Comparison of ENCODE assay signal across 8 mouse cellular contexts in the genomic region with DNA sequence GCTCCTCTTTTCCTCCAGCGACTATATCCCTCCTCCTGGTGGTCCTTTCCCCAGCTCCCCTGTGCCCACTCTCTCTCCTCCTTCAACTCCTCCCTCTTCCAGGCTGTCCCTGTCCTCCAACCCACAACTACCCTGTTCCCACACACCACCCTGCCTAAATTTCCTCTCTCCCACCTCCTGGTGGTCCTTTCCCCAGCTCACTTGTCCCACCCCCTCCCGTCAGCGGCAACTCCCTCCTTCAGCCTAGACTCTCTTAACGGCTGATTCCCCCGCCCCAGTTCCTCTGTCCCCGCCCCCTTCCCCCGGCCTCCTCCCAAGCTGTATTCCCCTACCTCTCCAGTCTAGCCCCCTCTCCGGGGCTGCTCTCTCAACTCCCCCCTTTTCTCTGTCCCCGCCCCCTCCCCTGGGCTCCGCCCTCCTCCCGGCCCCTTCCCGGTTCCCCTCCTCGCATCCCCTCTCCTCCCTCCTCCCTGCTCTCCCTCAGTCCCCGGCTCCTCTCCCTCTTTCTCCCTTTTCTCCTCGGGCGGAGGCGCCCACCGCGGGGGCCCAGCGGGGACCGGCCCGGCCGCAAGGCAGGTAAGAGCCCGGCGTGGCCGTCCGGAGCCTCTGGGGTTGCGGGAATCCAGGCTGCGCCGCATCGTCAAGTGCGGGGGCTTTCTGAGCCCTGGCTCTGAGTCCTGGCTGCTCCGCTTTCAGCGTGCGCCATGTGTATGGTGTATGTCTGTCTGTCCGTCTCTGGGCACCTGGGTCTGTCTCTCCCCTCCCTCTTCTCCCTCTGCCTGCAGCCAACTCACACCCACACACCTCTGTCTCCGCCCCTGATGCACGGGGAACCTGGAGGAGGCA. TPM values are rescaled to one million over a fixed set of nuclear protein-coding genes. Genes with fewer than 3 reads are reported as not detected.
DNase-seq lines count a peak whose midpoint lies in the region; ATAC-seq and TF ChIP-seq lines count a peak whose summit lies in the region.

No protein-coding gene starts in this region.

- no peaks in the 10 kb centered on the region for H3K9me3 ChIP-seq in forebrain, embryonic 16.5 days (ENCODE audit: control insufficient read depth, low read length)
- no peaks in the 10 kb centered on the region for H3K9me3 ChIP-seq in midbrain, embryonic 13.5 days

- no peak for DNase-seq in lung, adult 2 months
- DNase-seq in lung, adult 18-20 months, result no peak
- peak; percentile 71 for DNase-seq in cerebellum, adult 8-10 months
- DNase-seq in left cerebral cortex, adult 2 months (ENCODE audit: extremely low spot score in 1 of 2, low spot score in 2 of 2), result peak; percentile 54 to 64
- peak; percentile 42 for DNase-seq in testis, postnatal 14 days (ENCODE audit: low spot score)
- no peak for DNase-seq in frontal cortex, postnatal 25 days (ENCODE audit: low spot score in 2 of 2)

- 4% methylated on average over 35 of the region's 38 CpGs for WGBS in lung, adult 2 months
- WGBS in forebrain, embryonic 16.5 days, result 1% methylated on average over 36 of the region's 38 CpGs
- 1% methylated on average over 32 of the region's 38 CpGs for WGBS in midbrain, embryonic 13.5 days

- H3K9ac ChIP-seq in forebrain, embryonic 16.5 days (replicated peaks; ENCODE audit: low read depth, low read length), result peak overlapping the region; percentile 80
- H3K9ac ChIP-seq in midbrain, embryonic 13.5 days (replicated peaks), result peak overlapping the region; percentile 83

- peak; percentile 80 for ATAC-seq in forebrain, embryonic 16.5 days
- peak; percentile 81 for ATAC-seq in midbrain, embryonic 13.5 days

- H3K4me3 ChIP-seq in lung, adult 2 months (replicated peaks; ENCODE audit: extremely low read depth, low read depth, low read length), result peak overlapping the region; percentile 16
- peak overlapping the region; percentile 67 for H3K4me3 ChIP-seq in forebrain, embryonic 16.5 days (replicated peaks; ENCODE audit: low read length)
- H3K4me3 ChIP-seq in left cerebral cortex, adult 2 months, result peak overlapping the region; percentile 82
- H3K4me3 ChIP-seq in midbrain, embryonic 13.5 days (replicated peaks), result peak overlapping the region; percentile 62

- no peaks in the 10 kb centered on the region for H3K27me3 ChIP-seq in forebrain, embryonic 16.5 days (replicated peaks; ENCODE audit: control insufficient read depth, insufficient read depth, low read length)
- H3K27me3 ChIP-seq in midbrain, embryonic 13.5 days, result no peaks in the 10 kb centered on the region

- H3K27ac ChIP-seq in forebrain, embryonic 16.5 days (ENCODE audit: low read length), result peak overlapping the region; percentile 73
- peak overlapping the region; percentile 98 for H3K27ac ChIP-seq in left cerebral cortex, adult 2 months
- peak overlapping the region; percentile 80 for H3K27ac ChIP-seq in midbrain, embryonic 13.5 days

- peak overlapping the region; percentile 69 for H3K4me2 ChIP-seq in forebrain, embryonic 16.5 days (ENCODE audit: low read length)
- peak overlapping the region; percentile 74 for H3K4me2 ChIP-seq in midbrain, embryonic 13.5 days (replicated peaks)

- no peaks in the 10 kb centered on the region for H3K36me3 ChIP-seq in forebrain, embryonic 16.5 days (ENCODE audit: control insufficient read depth, insufficient read depth)
- H3K36me3 ChIP-seq in midbrain, embryonic 13.5 days, result peaks cover 15% of the 10 kb centered on the region

- TF ChIP-seq CTCF in lung, adult 2 months (IDR thresholded peaks at IDR 0.05; ENCODE audit: insufficient read depth, low read length), result no peak
- no peak; the same call in 1 of the 2 replicates for TF ChIP-seq CTCF in left cerebral cortex, adult 2 months (IDR thresholded peaks at IDR 0.05)

- intact Hi-C loops in left cerebral cortex, adult 2 months (cut with DNase I), result loop anchor here (2.0 kb wide), 1 partner anchor 27 kb away; no protein-coding TSS in a partner anchor

- H3K4me1 ChIP-seq in lung, adult 2 months (ENCODE audit: control insufficient read depth, insufficient read depth, low read length), result no peaks in the 10 kb centered on the region; the same call in 1 of the 2 replicates
- peaks cover 58% of the 10 kb centered on the region for H3K4me1 ChIP-seq in forebrain, embryonic 16.5 days (replicated peaks; ENCODE audit: control insufficient read depth, insufficient read depth, low read length)
- peaks cover 64% of the 10 kb centered on the region for H3K4me1 ChIP-seq in midbrain, embryonic 13.5 days (replicated peaks)

- no peak for TF ChIP-seq POLR2A in lung, adult 2 months (IDR thresholded peaks at IDR 0.05; ENCODE audit: borderline replicate concordance, extremely low read depth, low read depth, low read length)

RNA-seq across cellular contexts. Expression of a gene that starts 0.4 kb away (rescaled TPM):
- 0.85 TPM in 2 replicates for polyA plus RNA-seq in lung, adult 2 months (2012; rRNA removed)
- polyA plus RNA-seq in forebrain, embryonic 16.5 days (2015; fragmentation: Nextera tagmentation; extraction: Ambion mirVana), result 0.72 and 1.1 TPM in 2 replicates
- 100 to 1,000 TPM; 226 TPM for total RNA-seq in left cerebral cortex, adult 2 months (2021)
- polyA plus RNA-seq in midbrain, embryonic 13.5 days (2015; fragmentation: Nextera tagmentation; extraction: Ambion mirVana), result 0.66 and 1.1 TPM in 2 replicates

RNA-seq across cellular contexts. Expression of a gene that starts 10.4 kb away (rescaled TPM):
- 25.5 and 28.3 TPM in 2 replicates for polyA plus RNA-seq in lung, adult 2 months (2012; rRNA removed)
- 40.9 and 53.2 TPM in 2 replicates for polyA plus RNA-seq in forebrain, embryonic 16.5 days (2015; fragmentation: Nextera tagmentation; extraction: Ambion mirVana)
- total RNA-seq in left cerebral cortex, adult 2 months (2021), result 10 to 100 TPM; 42.9 to 46.3 TPM
- polyA plus RNA-seq in midbrain, embryonic 13.5 days (2015; fragmentation: Nextera tagmentation; extraction: Ambion mirVana), result 39.6 and 41.2 TPM in 2 replicates

RNA-seq across cellular contexts. Expression of a gene that starts 31.8 kb away (rescaled TPM):
- 144 and 157 TPM in 2 replicates for polyA plus RNA-seq in lung, adult 2 months (2012; rRNA removed)
- 197 and 220 TPM in 2 replicates for polyA plus RNA-seq in forebrain, embryonic 16.5 days (2015; fragmentation: Nextera tagmentation; extraction: Ambion mirVana)
- total RNA-seq in left cerebral cortex, adult 2 months (2021), result 100 to 1,000 TPM; 269 to 280 TPM
- polyA plus RNA-seq in midbrain, embryonic 13.5 days (2015; fragmentation: Nextera tagmentation; extraction: Ambion mirVana), result 196 and 203 TPM in 2 replicates

RNA-seq across cellular contexts. Expression of a gene that starts 44.8 kb away (rescaled TPM):
- 19.4 and 23.4 TPM in 2 replicates for polyA plus RNA-seq in lung, adult 2 months (2012; rRNA removed)
- 99.6 and 118 TPM in 2 replicates for polyA plus RNA-seq in forebrain, embryonic 16.5 days (2015; fragmentation: Nextera tagmentation; extraction: Ambion mirVana)
- total RNA-seq in left cerebral cortex, adult 2 months (2021), result 10 to 100 TPM; 39.8 to 42.6 TPM
- polyA plus RNA-seq in midbrain, embryonic 13.5 days (2015; fragmentation: Nextera tagmentation; extraction: Ambion mirVana), result 158 and 160 TPM in 2 replicates

Comparison
In these comparisons a context has a peak if more than half of its experiments do, and no peak if none do; other contexts are left out.
1. DNase-seq: peak in cerebellum, adult 8-10 months (single experiment), left cerebral cortex, adult 2 months (2 of 2) and testis, postnatal 14 days (single experiment); none in lung, adult 2 months (single experiment), lung, adult 18-20 months (0 of 2) and frontal cortex, postnatal 25 days (0 of 2).
2. H3K4me3 ChIP-seq: peak in every context shown above with its lines; median percentile 82 in left cerebral cortex, adult 2 months; 67 in forebrain, embryonic 16.5 days; 62 in midbrain, embryonic 13.5 days; 16 in lung, adult 2 months.
3. Peak in every context shown above with its lines, with median percentiles within 50 percentile points of each other: H3K27ac ChIP-seq.